Mouse (Mus musculus): ENCODE measurements around the gene Abhd13. TPM values are rescaled to one million over a fixed set of nuclear protein-coding genes. Genes with fewer than 3 reads are reported as not detected.

Abhd13 gene
- total RNA-seq, 2 experiments from 2014 or later = 29.1 to 30.7 TPM

DNA sequence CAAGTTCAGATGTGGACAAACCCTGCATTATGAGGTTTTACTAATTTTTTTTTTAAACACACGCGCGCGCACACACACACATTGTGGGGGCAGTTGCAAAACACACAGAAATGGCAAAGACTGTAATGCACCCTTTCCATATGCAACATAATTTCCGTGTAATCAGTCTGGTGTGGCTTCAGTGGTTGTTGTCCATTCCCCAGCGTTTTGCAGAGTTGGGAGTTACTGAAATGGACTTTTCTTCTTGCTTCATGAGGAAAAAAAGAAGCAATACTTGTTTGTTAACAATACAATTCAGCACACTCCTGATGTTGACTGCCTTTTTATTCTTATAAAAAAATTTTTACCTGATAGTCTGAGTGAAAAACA, 30.1 kb downstream of the Abhd13 start:
- DNase-seq (ENCODE audit: extremely low spot score in 1 of 2, low spot score in 1 of 2) = no peak

DNA sequence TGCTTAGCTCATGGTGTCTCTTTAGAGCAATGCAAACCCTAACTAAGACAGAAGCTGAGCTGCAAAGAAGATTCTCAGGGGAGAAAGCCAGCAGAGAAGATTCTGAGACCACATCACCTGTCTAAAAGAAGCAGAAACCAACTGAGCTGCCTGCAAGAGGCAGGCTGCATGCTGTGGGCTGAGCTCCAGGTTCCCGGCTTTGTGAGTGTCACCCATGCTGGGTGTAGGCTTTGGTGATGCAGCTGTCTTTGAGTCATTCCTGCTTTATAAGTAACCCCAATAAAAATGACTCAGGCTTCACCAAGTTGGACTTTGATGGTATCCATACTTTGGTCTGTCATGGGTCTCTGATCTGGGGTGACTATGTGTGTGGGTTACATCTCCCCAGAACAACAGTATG, 38.7 kb downstream of the Abhd13 start:
- DNase-seq (ENCODE audit: extremely low spot score in 1 of 2, low spot score in 1 of 2) = no peak

- peak in 1 of 2 experiments; percentile 25 for DNase-seq (ENCODE audit: extremely low spot score in 1 of 2, low spot score in 1 of 2)
These were observed 39.7 kb downstream of the Abhd13 start for GRCm38 (mm10) chr8:10017231-10017630.

GRCm38 (mm10) chr8:10030320-10031060, 53.0 kb downstream of the Abhd13 start:
- DNase-seq (ENCODE audit: extremely low spot score in 1 of 2, low spot score in 1 of 2) = no peak

- DNase-seq (ENCODE audit: extremely low spot score in 1 of 2, low spot score in 1 of 2) = no peak
These were observed 53.7 kb downstream of the Abhd13 start for GRCm38 (mm10) chr8:10031177-10031576.

DNA sequence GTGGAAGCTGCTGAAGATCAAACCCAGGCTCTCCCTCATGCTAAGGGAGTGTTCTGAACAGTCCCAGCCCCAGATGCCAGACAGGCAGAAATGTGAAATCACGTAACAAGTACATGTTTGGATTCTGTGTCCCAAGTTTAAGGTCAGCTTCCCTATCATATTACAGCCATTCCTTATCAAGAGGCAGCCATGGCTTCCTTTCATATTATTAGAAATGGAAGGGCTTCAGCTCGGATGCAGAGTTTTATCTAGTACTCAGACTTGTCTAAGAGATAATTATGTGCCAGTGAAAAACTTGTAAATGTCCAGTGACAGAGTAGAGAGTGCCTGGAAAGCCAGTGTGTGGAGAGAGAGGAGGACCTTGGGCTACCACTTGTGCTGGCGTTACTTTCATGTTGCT, 63.4 kb downstream of the Abhd13 start:
- no peak for DNase-seq (ENCODE audit: extremely low spot score in 1 of 2, low spot score in 1 of 2)

Other genes with a start within 250 kb of the Abhd13 start
- 100 to 1,000 TPM; 110 to 121 TPM for gene Fam155a, start 206.5 kb upstream of the Abhd13 start, total RNA-seq (2021)
- not detected for gene Gm10217, start 113.5 kb upstream of the Abhd13 start, total RNA-seq (2021)
- 10 to 100 TPM; 10.7 to 10.9 TPM for gene Lig4, start within 50 bp of the Abhd13 start, total RNA-seq (2021)
- 1 to 10 TPM; 3.2 to 4.2 TPM for gene Tnfsf13b, start 28.8 kb downstream of the Abhd13 start, total RNA-seq (2021)
- gene Myo16, start 176.2 kb downstream of the Abhd13 start, total RNA-seq (2021) = 10 to 100 TPM; 27.4 to 28.0 TPM